Mouse (Mus musculus) liver, embryonic 12.5 days (tissue): ENCODE results near the gene Efhb. TPM values are rescaled to one million over a fixed set of nuclear protein-coding genes. Genes with fewer than 3 reads are reported as not detected.

Experiments used
- ATAC-seq: fragments of 200-750 bp; cut with Nextera tagmentation; 2 replicates; pipeline ENCODE4 v1.8.0; 2017; ENCODE audit warnings: moderate number of reproducible peaks, mild to moderate bottlenecking, moderate library complexity
- H3K27ac ChIP-seq: fragments of 300-500 bp; sonication (generic); 2 replicates; pipeline ENCODE4 v1.5.1; 2016; ENCODE audit warnings: mild to moderate bottlenecking
- H3K27me3 ChIP-seq: fragments of 300-500 bp; sonication (generic); replicated peaks from 2 replicates; pipeline ENCODE4 v1.6.1; 2016; ENCODE audit warnings: mild to moderate bottlenecking, moderate library complexity
- H3K36me3 ChIP-seq: fragments of 300-500 bp; sonication (generic); 2 replicates; pipeline ENCODE4 v1.6.1; 2016; ENCODE audit warnings: mild to moderate bottlenecking, moderate library complexity
- H3K4me1 ChIP-seq: fragments of 300-500 bp; sonication (generic); 2 replicates; pipeline ENCODE4 v1.6.1; 2016
- H3K4me2 ChIP-seq: fragments of 300-500 bp; sonication (generic); 2 replicates; pipeline ENCODE4 v1.6.1; 2016; ENCODE audit warnings: mild to moderate bottlenecking, moderate library complexity
- H3K4me3 ChIP-seq: fragments of 300-500 bp; sonication (generic); 2 replicates; pipeline ENCODE4 v1.5.1; 2016; ENCODE audit warnings: mild to moderate bottlenecking, moderate library complexity
- H3K9ac ChIP-seq: fragments of 300-500 bp; sonication (generic); 2 replicates; pipeline ENCODE4 v1.6.1; 2016; ENCODE audit warnings: mild to moderate bottlenecking, moderate library complexity
- H3K9me3 ChIP-seq: fragments of 300-500 bp; sonication (generic); replicated peaks from 2 replicates; pipeline ENCODE4 v1.6.1; 2016; ENCODE audit warnings: mild to moderate bottlenecking, moderate library complexity
- WGBS: fragments of 180-500 bp; shearing (Covaris S2); methylation state at CpG from one replicate; pipeline ENCODE4 v1.1.7; 2016; ENCODE audit not compliant: insufficient replicate concordance; 5-methylcytosine and 5-hydroxymethylcytosine counted together
- polyA plus RNA-seq: library from polyadenylated mRNA; unstranded; fragments of >200 nt; fragmentation: Nextera tagmentation; extraction: Ambion mirVana; gene quantifications from 2 replicates; pipeline ENCODE4 v1.2.1, GENCODE M21; 2016

Efhb gene
- polyA plus RNA-seq, 1 experiment from 2014 or later = 0.05 TPM

DNA sequence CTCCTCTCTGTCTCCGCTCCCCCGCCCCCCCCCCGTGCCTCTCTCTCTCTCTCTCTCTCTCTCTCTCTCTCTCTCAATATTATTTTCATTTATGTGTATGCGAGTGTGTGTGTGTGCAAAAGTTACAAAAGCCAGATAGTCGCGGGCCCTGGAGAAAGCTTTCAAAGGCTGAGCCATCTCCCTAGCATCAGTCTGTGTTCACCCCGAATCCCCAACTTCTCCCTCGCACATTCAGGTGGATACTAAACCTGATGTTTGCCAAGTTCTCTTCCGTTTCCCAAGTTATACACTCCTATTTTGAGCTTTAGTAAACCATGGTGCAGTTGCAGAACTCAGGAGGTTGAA, 347 bp upstream of the Efhb start:
- H3K9ac ChIP-seq = no peak overlapping the region; the same call in 1 of the 2 replicates
- ATAC-seq = no peak
- H3K27ac ChIP-seq = no peak overlapping the region
- H3K4me3 ChIP-seq = peak overlapping the region; percentile 38
- no peaks in the 10 kb centered on the region for H3K27me3 ChIP-seq
- WGBS = 17% methylated on average over 7 of the region's 9 CpGs
- no peaks in the 10 kb centered on the region for H3K36me3 ChIP-seq
- H3K9me3 ChIP-seq = no peaks in the 10 kb centered on the region
- H3K4me1 ChIP-seq = peaks cover 8% of the 10 kb centered on the region
- H3K4me2 ChIP-seq = peak overlapping the region; percentile 59

DNA sequence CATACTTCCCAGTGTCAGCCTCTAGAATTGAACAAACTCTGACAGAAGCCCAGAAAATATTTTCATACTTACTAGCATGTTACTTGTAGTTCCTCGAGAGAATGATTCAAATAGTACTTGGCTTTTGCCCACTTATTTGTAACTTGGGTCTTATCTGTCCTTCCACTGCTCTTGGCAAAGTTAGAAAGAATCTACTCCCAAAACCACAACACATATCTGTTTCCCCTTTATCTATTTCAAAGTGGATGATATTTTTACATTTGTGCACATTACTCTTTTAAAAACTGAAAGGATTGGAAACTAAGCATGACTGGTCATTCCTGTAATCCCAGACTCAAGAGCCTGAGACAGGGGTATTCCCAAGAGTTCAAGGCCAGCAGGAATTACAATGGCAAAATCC, 6.4 kb downstream of the Efhb start:
- no peak for ATAC-seq

DNA sequence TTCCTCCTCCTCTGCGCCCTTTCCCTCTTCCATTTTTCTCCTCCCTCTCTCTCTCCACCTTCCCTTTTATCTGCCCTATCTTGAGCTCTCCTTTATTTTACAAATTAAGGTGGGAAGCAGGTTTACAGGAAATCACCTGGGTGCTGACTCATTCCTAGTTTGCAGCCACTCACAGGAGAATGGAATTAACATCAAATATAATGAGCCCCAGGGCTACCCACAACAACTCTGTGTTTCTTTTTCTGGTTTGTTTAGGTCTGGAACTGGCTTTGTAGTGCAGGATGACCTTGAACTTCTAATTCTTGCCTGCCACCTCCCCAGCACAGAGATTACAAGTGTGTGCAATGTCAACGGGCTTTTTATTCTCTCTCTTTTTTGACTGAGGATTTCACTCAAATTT, 7.0 kb downstream of the Efhb start:
- Histone ChIP-seq H3K4me3 (no peak overlapping the region), H3K9ac (no peak overlapping the region), H3K27ac (no peak overlapping the region), H3K4me1 (0 out of 2 replicates have a peak, but pooled peaks cover 10% of the 10 kb centered on the region), H3K36me3 (no peaks in the 10 kb centered on the region), H3K4me2 (no peak overlapping the region), H3K27me3 (no peaks in the 10 kb centered on the region), H3K9me3 (no peaks in the 10 kb centered on the region)
- WGBS = 57% methylated on average over 2 of the region's 2 CpGs
- no peak for ATAC-seq

More for the DNA sequence above, 6.4 kb downstream of the Efhb start:
- no peak overlapping the region for H3K9ac ChIP-seq
- no peaks in the 10 kb centered on the region for H3K9me3 ChIP-seq
- WGBS = 18% methylated on average over 1 of the region's 1 CpGs
- H3K27me3 ChIP-seq = no peaks in the 10 kb centered on the region
- H3K27ac ChIP-seq = no peak overlapping the region
- H3K4me2 ChIP-seq = no peak overlapping the region
- no peaks in the 10 kb centered on the region for H3K36me3 ChIP-seq
- no peak overlapping the region for H3K4me3 ChIP-seq
- 0 out of 2 replicates have a peak, but pooled peaks cover 10% of the 10 kb centered on the region for H3K4me1 ChIP-seq

DNA sequence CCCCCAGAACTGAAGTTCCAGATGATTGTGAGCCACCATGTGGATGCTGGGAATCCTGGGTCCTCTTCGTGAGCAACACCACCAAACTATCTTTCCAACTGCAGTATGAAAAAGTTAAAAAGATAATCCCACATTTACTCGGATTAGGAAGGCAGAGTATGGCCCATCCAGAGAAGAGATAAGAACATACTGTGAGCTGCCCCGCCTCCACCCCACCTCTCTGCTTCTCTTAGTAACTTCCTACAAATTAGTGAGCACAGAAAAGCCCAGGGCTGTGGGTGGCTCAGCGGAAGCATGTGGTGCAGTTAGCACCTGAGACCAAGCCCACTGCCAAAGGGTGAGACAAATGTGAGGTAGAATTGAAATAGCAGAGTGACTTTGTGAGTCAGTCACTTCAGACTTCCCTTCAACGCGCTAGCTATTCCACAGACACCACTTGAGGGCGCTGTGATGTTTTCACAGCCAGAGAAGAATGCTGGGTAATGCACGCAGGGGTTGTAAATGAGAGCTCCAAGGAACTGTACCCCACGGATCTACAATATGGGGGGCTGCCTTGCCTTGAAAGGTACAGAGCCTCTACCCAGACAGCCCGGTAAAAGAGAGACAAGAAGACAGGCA, 60.3 kb downstream of the Efhb start:
- H3K36me3 ChIP-seq = no peaks in the 10 kb centered on the region
- ATAC-seq = 0 out of 2 replicates have a peak, but pooled peaks have one; percentile 32

DNA sequence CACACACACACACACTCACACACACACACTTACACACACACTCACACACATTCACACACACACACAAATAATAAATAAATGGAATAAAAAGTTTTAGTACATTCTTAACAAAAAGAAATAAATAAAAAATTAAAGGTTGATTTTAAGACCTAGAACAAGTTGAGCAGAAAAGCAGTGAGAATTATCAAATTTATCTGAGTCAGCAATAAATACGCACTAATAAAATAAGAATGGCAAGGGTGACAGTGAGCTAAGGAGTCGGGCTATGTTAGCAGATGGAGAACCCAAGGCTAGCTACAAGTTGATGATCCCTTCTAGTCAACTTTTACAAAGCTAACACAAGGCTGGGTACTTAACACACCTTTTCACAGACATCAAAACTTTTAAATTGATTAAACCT, 69.9 kb downstream of the Efhb start:
- no peak overlapping the region for H3K4me3 ChIP-seq
- ATAC-seq = no peak
- H3K36me3 ChIP-seq = no peaks in the 10 kb centered on the region
- no peak overlapping the region for H3K27ac ChIP-seq
- H3K9ac ChIP-seq = no peak overlapping the region
- no peak overlapping the region for H3K4me2 ChIP-seq
- no peaks in the 10 kb centered on the region for H3K9me3 ChIP-seq
- H3K27me3 ChIP-seq = no peaks in the 10 kb centered on the region
- 62% methylated on average over 2 of the region's 2 CpGs for WGBS
- H3K4me1 ChIP-seq = no peaks in the 10 kb centered on the region

More for the DNA sequence above, 60.3 kb downstream of the Efhb start:
- H3K4me2 ChIP-seq = peak overlapping the region; percentile 29
- H3K4me3 ChIP-seq = no peak overlapping the region
- peaks cover 7% of the 10 kb centered on the region for H3K4me1 ChIP-seq
- H3K9ac ChIP-seq = no peak overlapping the region
- H3K9me3 ChIP-seq = no peaks in the 10 kb centered on the region
- H3K27ac ChIP-seq = no peak overlapping the region
- WGBS = 21% methylated on average over 10 of the region's 10 CpGs
- H3K27me3 ChIP-seq = no peaks in the 10 kb centered on the region

DNA sequence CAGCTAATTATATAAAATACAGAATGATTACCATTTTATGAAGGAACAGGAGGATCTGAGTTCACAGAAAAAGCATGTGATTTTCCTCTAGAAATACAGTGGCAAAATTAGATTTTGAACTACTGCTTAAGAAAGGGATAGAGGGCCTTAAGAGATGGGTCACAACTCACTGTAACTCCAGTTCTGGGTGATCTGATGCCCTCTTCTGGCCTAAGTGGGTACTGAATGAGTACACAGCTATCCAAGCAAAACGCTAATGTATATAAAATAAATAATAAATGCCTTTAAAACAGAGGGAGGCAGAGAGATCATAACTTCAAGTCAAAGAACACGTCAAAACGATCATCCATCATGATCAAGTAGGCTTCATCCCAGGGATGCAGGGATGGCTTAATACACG, 73.6 kb downstream of the Efhb start:
- 32% methylated on average over 4 of the region's 4 CpGs for WGBS
- H3K9ac ChIP-seq = no peak overlapping the region
- H3K36me3 ChIP-seq = no peaks in the 10 kb centered on the region
- H3K27me3 ChIP-seq = no peaks in the 10 kb centered on the region
- no peaks in the 10 kb centered on the region for H3K4me1 ChIP-seq
- H3K9me3 ChIP-seq = no peaks in the 10 kb centered on the region
- no peak overlapping the region for H3K27ac ChIP-seq
- no peak overlapping the region for H3K4me2 ChIP-seq
- no peak for ATAC-seq
- H3K4me3 ChIP-seq = no peak overlapping the region

DNA sequence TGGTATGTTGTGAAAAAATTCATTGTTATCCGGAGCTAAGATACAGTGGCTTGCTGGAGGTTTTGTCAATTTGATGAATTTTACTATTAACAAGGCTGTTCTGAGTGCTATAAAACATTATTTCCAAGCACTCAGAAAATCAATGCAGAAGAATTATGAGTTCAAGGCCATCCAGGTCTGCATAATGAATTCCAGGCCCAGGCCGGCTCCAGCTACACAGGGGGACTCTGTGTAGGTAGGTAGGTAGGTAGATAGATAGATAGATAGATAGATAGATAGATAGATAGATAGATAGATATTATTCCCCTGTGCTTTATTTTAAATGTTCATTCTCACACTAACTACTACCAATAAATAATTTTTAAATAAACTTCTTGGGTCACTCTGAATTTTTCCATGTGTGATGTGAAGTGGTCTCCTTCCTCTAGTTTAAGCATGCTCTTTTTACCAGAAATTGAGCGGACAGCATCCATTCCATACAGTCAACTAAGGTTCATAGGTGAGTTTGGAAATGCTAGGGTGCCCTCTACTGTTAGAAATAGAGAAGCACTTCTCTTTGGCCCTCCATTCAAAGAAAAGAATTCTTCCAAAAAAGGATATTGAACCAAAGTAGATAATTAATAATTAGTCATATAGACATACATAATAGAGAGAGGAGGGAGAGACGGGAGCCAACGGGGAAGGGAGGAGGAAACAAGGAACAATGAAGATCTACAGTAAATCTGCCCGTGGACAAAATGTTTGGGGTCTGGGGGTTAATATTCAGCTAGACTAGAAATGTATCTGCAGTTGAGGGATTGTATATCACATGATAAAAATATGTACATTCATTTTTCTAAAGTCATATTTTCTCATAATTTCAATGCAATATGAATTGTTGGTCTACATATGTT, 75.3 kb downstream of the Efhb start:
- H3K27me3 ChIP-seq = no peaks in the 10 kb centered on the region
- no peak overlapping the region for H3K9ac ChIP-seq
- ATAC-seq = no peak
- no peaks in the 10 kb centered on the region for H3K9me3 ChIP-seq
- no peaks in the 10 kb centered on the region for H3K4me1 ChIP-seq
- 42% methylated on average over 6 of the region's 6 CpGs for WGBS
- no peak overlapping the region for H3K27ac ChIP-seq
- no peaks in the 10 kb centered on the region for H3K36me3 ChIP-seq
- H3K4me2 ChIP-seq = no peak overlapping the region
- H3K4me3 ChIP-seq = no peak overlapping the region

DNA sequence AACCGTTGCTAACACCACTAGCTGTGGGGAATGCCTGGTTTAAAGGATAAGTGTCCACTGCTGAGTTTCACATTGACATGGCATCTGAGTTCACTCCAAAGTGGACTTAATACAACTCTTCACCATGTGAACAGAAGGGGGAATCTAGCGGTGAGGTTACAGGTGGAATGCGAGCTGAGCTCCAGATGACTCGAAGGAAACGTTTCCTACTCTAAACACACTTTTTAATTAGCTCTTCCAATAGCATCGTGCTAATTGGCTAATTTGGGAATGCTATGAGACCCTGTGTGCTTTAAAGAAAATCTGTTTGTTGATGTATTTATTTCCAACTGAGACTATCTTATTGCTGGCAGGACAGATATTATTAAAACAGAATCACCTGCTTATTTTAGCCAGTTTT, 76.3 kb downstream of the Efhb start:
- no peaks in the 10 kb centered on the region for H3K4me1 ChIP-seq
- H3K27me3 ChIP-seq = no peaks in the 10 kb centered on the region
- ATAC-seq = no peak
- 64% methylated on average over 6 of the region's 6 CpGs for WGBS
- no peak overlapping the region for H3K9ac ChIP-seq
- no peak overlapping the region for H3K4me3 ChIP-seq
- H3K9me3 ChIP-seq = no peaks in the 10 kb centered on the region
- no peaks in the 10 kb centered on the region for H3K36me3 ChIP-seq
- H3K27ac ChIP-seq = no peak overlapping the region
- no peak overlapping the region for H3K4me2 ChIP-seq

DNA sequence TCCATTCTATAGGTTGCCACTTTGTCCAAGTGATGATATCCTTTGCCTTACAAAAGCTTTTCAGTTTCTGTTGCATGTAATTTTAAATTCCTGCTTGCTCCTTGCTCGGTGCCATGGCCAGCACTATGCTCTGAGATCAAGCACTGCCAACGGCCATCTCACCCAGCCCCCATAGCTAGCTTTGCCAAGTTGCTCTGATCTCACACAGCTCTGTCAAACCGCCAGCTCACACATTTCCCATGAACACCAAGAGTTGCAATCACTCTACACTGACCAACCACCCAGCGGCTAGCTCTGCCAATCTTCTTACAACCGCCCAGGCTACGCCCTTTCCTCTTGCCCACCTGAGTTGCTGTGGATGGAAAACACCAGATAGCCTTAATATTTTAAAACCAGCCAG, 99.0 kb downstream of the Efhb start:
- H3K4me1 ChIP-seq = no peaks in the 10 kb centered on the region
- no peak overlapping the region for H3K27ac ChIP-seq
- H3K9ac ChIP-seq = no peak overlapping the region
- H3K4me3 ChIP-seq = no peak overlapping the region
- no peak for ATAC-seq
- no peaks in the 10 kb centered on the region; the same call in 1 of the 2 replicates for H3K9me3 ChIP-seq
- 64% methylated on average over 6 of the region's 6 CpGs for WGBS
- H3K4me2 ChIP-seq = no peak overlapping the region
- no peaks in the 10 kb centered on the region for H3K36me3 ChIP-seq
- no peaks in the 10 kb centered on the region for H3K27me3 ChIP-seq

Other genes with a start within 250 kb of the Efhb start
- 49.4 and 50.1 TPM in 2 replicates for gene Rab5a, start 15.9 kb upstream of the Efhb start, polyA plus RNA-seq
- gene Pp2d1, start 76.1 kb upstream of the Efhb start, polyA plus RNA-seq = 0.14 and 0.21 TPM in 2 replicates
- gene Kat2b, start 103.5 kb upstream of the Efhb start, polyA plus RNA-seq = 4.9 and 5.1 TPM in 2 replicates
- 39.1 and 40.5 TPM in 2 replicates for gene Sgo1, start 226.0 kb upstream of the Efhb start, polyA plus RNA-seq